Mouse (Mus musculus) lung, postnatal 0 days (tissue): ENCODE measurements around the gene Gamt.
"Not testable (repeated sequence)": the region's sequence is repeated elsewhere in the genome, so short reads cannot be mapped to it uniquely, and the experiment has no call there.

ENCODE experiments used
- CTCF ChIP-seq: IDR thresholded peaks from 2 replicates; pipeline ENCODE4 v1.5.1; 2016; ENCODE audit warnings: antibody characterized with exemption, mild to moderate bottlenecking
- EP300 ChIP-seq: IDR thresholded peaks from 2 replicates; pipeline ENCODE4 v1.6.1; 2016; ENCODE audit warnings: antibody characterized with exemption, mild to moderate bottlenecking, control low read depth

DNA sequence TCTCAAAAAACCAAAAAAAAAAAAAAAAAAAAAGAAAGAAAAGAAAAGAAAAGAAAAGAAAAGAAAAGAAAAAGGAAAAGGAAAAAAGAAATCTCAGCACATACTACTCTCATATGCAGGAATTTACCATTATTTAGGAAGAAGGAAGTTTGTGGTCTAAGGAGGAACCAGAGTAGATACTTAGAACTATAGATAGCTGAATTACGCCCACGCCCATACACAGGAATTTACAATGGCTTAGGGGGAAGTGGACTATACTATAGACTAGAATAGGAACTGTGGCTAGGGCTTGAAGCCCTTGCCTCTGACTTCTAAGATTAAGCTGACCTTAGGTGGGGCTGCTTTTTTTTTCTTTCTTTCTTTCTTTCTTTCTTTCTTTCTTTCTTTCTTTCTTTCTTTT lies 37.7 kb downstream of the Gamt start:
- TF ChIP-seq CTCF, EP300: not testable (repeated sequence)
